Mouse (Mus musculus): Measurements from ENCODE around the gene Fbxo33. TPM values are rescaled to one million over a fixed set of nuclear protein-coding genes. Genes with fewer than 3 reads are reported as not detected.

Fbxo33 gene
- polyA plus RNA-seq (2014; fragmentation: Nextera tagmentation; extraction: Ambion mirVana) = 8.5 and 10.0 TPM in 2 replicates

- under 1% methylated on average over 102 of the region's 109 CpGs for WGBS
- H3K36me3 ChIP-seq (ENCODE audit: control insufficient read depth, insufficient read depth, low read length) = no peaks in the 10 kb centered on the region
- DNase-seq (ENCODE audit: low spot score) (peak; percentile 100), ATAC-seq (replicated peaks; ENCODE audit: low FRiP score, low TSS enrichment, low read depth) (peak; percentile 98)
- H3K27me3 ChIP-seq (replicated peaks; ENCODE audit: control insufficient read depth, insufficient read depth, low read length) = no peaks in the 10 kb centered on the region
- H3K4me1 ChIP-seq (replicated peaks; ENCODE audit: control insufficient read depth, insufficient read depth, low read length) = peaks cover 12% of the 10 kb centered on the region
- H3K4me3 ChIP-seq (ENCODE audit: low read depth, low read length) = peak within 1 kb of the TSS; percentile 92
- peak within 1 kb of the TSS; percentile 87 for H3K4me2 ChIP-seq (ENCODE audit: low read length)
- H3K9ac ChIP-seq (ENCODE audit: low read length) = peak within 1 kb of the TSS; percentile 81
- no peaks in the 10 kb centered on the region for H3K9me3 ChIP-seq (ENCODE audit: control insufficient read depth, low read length)
- peak within 1 kb of the TSS; percentile 95 for H3K27ac ChIP-seq (ENCODE audit: low read depth)
Observed at GRCm38 (mm10) chr12:59219325-59220225, at the start of gene Fbxo33. Fbxo33 (minus strand) TSS chr12:59219725.

GRCm38 (mm10) chr12:59265942-59266231, 46.4 kb upstream of the Fbxo33 start:
- no peak overlapping the region for H3K27ac ChIP-seq (ENCODE audit: low read depth)
- H3K4me3 ChIP-seq (ENCODE audit: low read depth, low read length) = no peak overlapping the region
- ATAC-seq (replicated peaks; ENCODE audit: low FRiP score, low TSS enrichment, low read depth) (no peak), DNase-seq (ENCODE audit: low spot score) (no peak)
- no peaks in the 10 kb centered on the region for H3K36me3 ChIP-seq (ENCODE audit: control insufficient read depth, insufficient read depth, low read length)
- H3K9me3 ChIP-seq (ENCODE audit: control insufficient read depth, low read length) = no peaks in the 10 kb centered on the region
- H3K4me1 ChIP-seq (replicated peaks; ENCODE audit: control insufficient read depth, insufficient read depth, low read length) = no peaks in the 10 kb centered on the region
- no peak overlapping the region for H3K9ac ChIP-seq (ENCODE audit: low read length)
- 70% methylated on average over 4 of the region's 4 CpGs for WGBS
- H3K27me3 ChIP-seq (replicated peaks; ENCODE audit: control insufficient read depth, insufficient read depth, low read length) = no peaks in the 10 kb centered on the region
- no peak overlapping the region for H3K4me2 ChIP-seq (ENCODE audit: low read length)

DNA sequence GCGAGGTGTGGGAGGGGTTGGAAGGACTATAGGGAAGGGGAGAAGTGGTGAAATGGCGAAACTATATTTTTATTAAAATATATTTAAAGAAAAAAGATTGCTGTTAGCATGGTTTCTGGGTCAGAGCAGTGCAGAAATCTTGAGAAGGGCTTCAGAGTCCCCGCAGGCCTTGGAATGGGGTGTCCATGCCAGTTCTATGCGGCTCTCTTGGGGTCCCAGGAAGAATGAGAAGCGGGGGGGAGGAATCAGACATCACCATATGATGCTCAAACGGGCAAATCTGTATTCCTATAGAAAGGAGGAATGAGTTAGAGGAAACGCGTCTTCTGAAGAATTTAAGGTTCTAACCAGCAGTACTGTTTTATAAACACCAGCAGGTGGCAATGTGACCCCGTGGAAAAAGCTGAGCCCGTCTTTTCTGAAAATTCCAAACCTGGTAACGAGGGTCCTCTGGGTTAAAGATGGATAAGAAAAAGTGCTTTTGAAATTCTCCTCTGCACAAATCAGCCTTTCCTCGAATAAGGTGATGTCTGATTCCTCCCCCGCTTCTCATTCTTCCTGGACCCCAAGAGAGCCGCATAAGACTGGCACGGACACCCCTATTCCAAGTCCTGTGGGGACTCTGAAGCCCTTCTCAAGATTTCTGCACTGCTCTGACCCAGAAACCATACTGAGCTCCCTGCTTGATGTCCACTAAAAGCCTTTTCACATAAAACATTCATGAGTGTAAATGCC, 45.8 kb upstream of the Fbxo33 start:
- DNase-seq (ENCODE audit: low spot score) = peak; percentile 72
- H3K9ac ChIP-seq (ENCODE audit: low read length) = no peak overlapping the region
- WGBS = 32% methylated on average over 15 of the region's 15 CpGs
- no peak overlapping the region for H3K27ac ChIP-seq (ENCODE audit: low read depth)
- no peaks in the 10 kb centered on the region for H3K9me3 ChIP-seq (ENCODE audit: control insufficient read depth, low read length)
- no peak overlapping the region for H3K4me3 ChIP-seq (ENCODE audit: low read depth, low read length)
- no peak overlapping the region for H3K4me2 ChIP-seq (ENCODE audit: low read length)
- no peaks in the 10 kb centered on the region for H3K27me3 ChIP-seq (replicated peaks; ENCODE audit: control insufficient read depth, insufficient read depth, low read length)
- no peak for ATAC-seq (replicated peaks; ENCODE audit: low FRiP score, low TSS enrichment, low read depth)
- H3K4me1 ChIP-seq (replicated peaks; ENCODE audit: control insufficient read depth, insufficient read depth, low read length) = no peaks in the 10 kb centered on the region
- no peaks in the 10 kb centered on the region for H3K36me3 ChIP-seq (ENCODE audit: control insufficient read depth, insufficient read depth, low read length)

- Histone ChIP-seq H3K9ac (ENCODE audit: low read length) (no peak overlapping the region), H3K4me1 (replicated peaks; ENCODE audit: control insufficient read depth, insufficient read depth, low read length) (no peaks in the 10 kb centered on the region), H3K27me3 (replicated peaks; ENCODE audit: control insufficient read depth, insufficient read depth, low read length) (no peaks in the 10 kb centered on the region), H3K36me3 (ENCODE audit: control insufficient read depth, insufficient read depth, low read length) (no peaks in the 10 kb centered on the region), H3K27ac (ENCODE audit: low read depth) (no peak overlapping the region), H3K4me3 (ENCODE audit: low read depth, low read length) (no peak overlapping the region), H3K4me2 (ENCODE audit: low read length) (no peak overlapping the region), H3K9me3 (ENCODE audit: control insufficient read depth, low read length) (no peaks in the 10 kb centered on the region)
- 91% methylated on average over 3 of the region's 3 CpGs for WGBS
- ATAC-seq (replicated peaks; ENCODE audit: low FRiP score, low TSS enrichment, low read depth) (no peak), DNase-seq (ENCODE audit: low spot score) (no peak)
Observed at GRCm38 (mm10) chr12:59262841-59263240, 43.3 kb upstream of the Fbxo33 start.

DNA sequence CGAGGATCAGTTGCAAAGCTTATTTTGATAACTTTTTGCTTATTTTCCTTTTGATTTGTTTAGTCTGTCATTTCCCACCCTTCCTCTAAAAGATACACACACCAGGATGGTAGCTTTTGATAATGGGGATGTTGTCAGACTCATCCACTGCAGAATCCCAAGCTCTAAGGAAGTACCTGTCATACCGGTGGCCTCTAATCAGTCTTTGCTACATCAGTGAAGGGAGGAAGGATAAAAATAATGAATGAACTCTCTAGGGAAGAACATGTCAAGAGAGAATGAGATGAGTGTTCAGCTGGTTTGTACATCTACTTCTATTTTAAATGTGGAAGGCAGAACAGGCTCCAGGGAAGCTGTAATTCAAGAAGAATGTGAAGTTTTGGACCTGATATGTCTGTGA, 41.3 kb upstream of the Fbxo33 start:
- Histone ChIP-seq H3K9me3 (ENCODE audit: control insufficient read depth, low read length) (no peaks in the 10 kb centered on the region), H3K27ac (ENCODE audit: low read depth) (no peak overlapping the region), H3K9ac (ENCODE audit: low read length) (no peak overlapping the region), H3K27me3 (replicated peaks; ENCODE audit: control insufficient read depth, insufficient read depth, low read length) (no peaks in the 10 kb centered on the region), H3K4me1 (replicated peaks; ENCODE audit: control insufficient read depth, insufficient read depth, low read length) (no peaks in the 10 kb centered on the region), H3K4me3 (ENCODE audit: low read depth, low read length) (no peak overlapping the region), H3K36me3 (ENCODE audit: control insufficient read depth, insufficient read depth, low read length) (no peaks in the 10 kb centered on the region), H3K4me2 (ENCODE audit: low read length) (no peak overlapping the region)
- 51% methylated on average over 2 of the region's 2 CpGs for WGBS
- no peak for ATAC-seq (replicated peaks; ENCODE audit: low FRiP score, low TSS enrichment, low read depth)
- no peak for DNase-seq (ENCODE audit: low spot score)

- no peak overlapping the region for H3K27ac ChIP-seq (ENCODE audit: low read depth)
- H3K4me2 ChIP-seq (ENCODE audit: low read length) = no peak overlapping the region
- H3K36me3 ChIP-seq (ENCODE audit: control insufficient read depth, insufficient read depth, low read length) = no peaks in the 10 kb centered on the region
- no peaks in the 10 kb centered on the region for H3K9me3 ChIP-seq (ENCODE audit: control insufficient read depth, low read length)
- H3K27me3 ChIP-seq (replicated peaks; ENCODE audit: control insufficient read depth, insufficient read depth, low read length) = no peaks in the 10 kb centered on the region
- ATAC-seq (replicated peaks; ENCODE audit: low FRiP score, low TSS enrichment, low read depth) (no peak), DNase-seq (ENCODE audit: low spot score) (no peak)
- H3K4me3 ChIP-seq (ENCODE audit: low read depth, low read length) = no peak overlapping the region
- no peak overlapping the region for H3K9ac ChIP-seq (ENCODE audit: low read length)
- H3K4me1 ChIP-seq (replicated peaks; ENCODE audit: control insufficient read depth, insufficient read depth, low read length) = no peaks in the 10 kb centered on the region
Observed at GRCm38 (mm10) chr12:59260362-59260761, 40.8 kb upstream of the Fbxo33 start.

DNA sequence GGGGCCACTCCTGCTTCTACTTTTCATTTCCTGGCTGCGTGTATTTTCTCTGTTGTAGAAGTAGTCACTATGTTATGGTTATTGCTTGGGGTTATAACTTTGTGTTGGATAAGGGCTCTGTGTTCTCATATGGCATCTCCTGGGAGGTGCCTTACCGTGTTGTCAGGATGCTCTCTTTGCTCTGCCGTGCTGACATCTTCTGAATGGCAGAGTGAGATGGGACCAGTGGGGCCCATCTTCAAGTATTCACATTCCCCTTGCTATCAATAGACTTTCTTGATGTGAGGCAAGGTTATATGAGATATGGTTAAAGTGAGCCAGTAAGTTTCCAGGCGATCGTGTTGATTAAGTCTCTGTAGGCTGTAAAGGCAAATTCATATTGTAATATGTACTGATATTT, 39.5 kb upstream of the Fbxo33 start:
- ATAC-seq (replicated peaks; ENCODE audit: low FRiP score, low TSS enrichment, low read depth) (no peak), DNase-seq (ENCODE audit: low spot score) (no peak)
- Histone ChIP-seq H3K4me1 (replicated peaks; ENCODE audit: control insufficient read depth, insufficient read depth, low read length) (no peaks in the 10 kb centered on the region), H3K4me3 (ENCODE audit: low read depth, low read length) (no peak overlapping the region), H3K4me2 (ENCODE audit: low read length) (no peak overlapping the region), H3K27ac (ENCODE audit: low read depth) (no peak overlapping the region), H3K36me3 (ENCODE audit: control insufficient read depth, insufficient read depth, low read length) (no peaks in the 10 kb centered on the region), H3K27me3 (replicated peaks; ENCODE audit: control insufficient read depth, insufficient read depth, low read length) (no peaks in the 10 kb centered on the region), H3K9ac (ENCODE audit: low read length) (no peak overlapping the region), H3K9me3 (ENCODE audit: control insufficient read depth, low read length) (no peaks in the 10 kb centered on the region)
- WGBS = 95% methylated on average over 5 of the region's 5 CpGs

DNA sequence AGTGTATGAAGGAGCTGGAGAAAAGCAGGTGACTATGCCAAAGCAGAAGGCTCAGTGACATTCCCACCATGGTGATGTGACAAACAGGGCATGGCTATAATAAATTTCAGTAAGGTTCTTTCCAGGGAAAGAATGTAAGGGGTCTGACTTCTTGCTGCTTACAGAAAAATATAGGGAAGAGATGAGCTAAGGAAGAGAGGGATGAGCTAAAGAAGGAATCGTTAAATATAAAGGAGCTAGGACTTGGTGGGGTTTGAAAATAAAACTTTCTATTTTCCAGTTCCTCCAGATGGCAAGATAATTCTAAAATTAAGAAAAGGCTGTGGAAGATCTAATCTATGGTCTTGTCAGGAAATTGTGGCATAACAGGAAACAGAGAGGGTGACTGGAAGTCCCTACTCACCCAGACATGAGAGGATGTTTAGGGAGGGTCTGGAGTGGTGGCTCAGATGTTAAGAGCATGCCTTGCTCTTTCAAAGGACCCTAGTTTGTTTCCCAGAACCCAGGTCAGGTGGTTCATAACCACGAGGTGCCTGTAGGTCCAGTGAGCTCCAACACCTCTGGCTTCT, 30.8 kb upstream of the Fbxo33 start:
- no peak overlapping the region for H3K27ac ChIP-seq (ENCODE audit: low read depth)
- WGBS = 63% methylated on average over 2 of the region's 2 CpGs
- no peaks in the 10 kb centered on the region for H3K9me3 ChIP-seq (ENCODE audit: control insufficient read depth, low read length)

More for the DNA sequence above, 30.8 kb upstream of the Fbxo33 start:
- no peaks in the 10 kb centered on the region for H3K27me3 ChIP-seq (replicated peaks; ENCODE audit: control insufficient read depth, insufficient read depth, low read length)
- DNase-seq (ENCODE audit: low spot score) = no peak
- no peaks in the 10 kb centered on the region for H3K4me1 ChIP-seq (replicated peaks; ENCODE audit: control insufficient read depth, insufficient read depth, low read length)
- no peak for ATAC-seq (replicated peaks; ENCODE audit: low FRiP score, low TSS enrichment, low read depth)
- no peak overlapping the region for H3K4me2 ChIP-seq (ENCODE audit: low read length)
- no peak overlapping the region for H3K9ac ChIP-seq (ENCODE audit: low read length)
- H3K4me3 ChIP-seq (ENCODE audit: low read depth, low read length) = no peak overlapping the region
- H3K36me3 ChIP-seq (ENCODE audit: control insufficient read depth, insufficient read depth, low read length) = no peaks in the 10 kb centered on the region

All from intestine, embryonic 14.5 days (tissue).